Mouse (Mus musculus) liver, postnatal 0 days (tissue): ENCODE data around the gene Srms. TPM values are rescaled to one million over a fixed set of nuclear protein-coding genes. Genes with fewer than 3 reads are reported as not detected.
A peak's percentile ranks its signal among the peaks of the same experiment; 100 is the strongest.

Experiments used
- ATAC-seq: fragments of 200-750 bp; cut with Nextera tagmentation; 2 replicates; pipeline ENCODE4 v1.8.0; 2017; ENCODE audit warnings: mild to moderate bottlenecking, moderate library complexity
- DNase-seq: peaks from one replicate; pipeline ENCODE4 v3.0.0-alpha.2; 2016
- H3K27ac ChIP-seq: fragments of 300-500 bp; sonication (generic); 2 replicates; pipeline ENCODE4 v1.5.1; 2014; ENCODE audit warnings: antibody characterized with exemption, moderate library complexity, mild to moderate bottlenecking, low read depth
- H3K27me3 ChIP-seq: fragments of 300-500 bp; sonication (generic); 2 replicates; pipeline ENCODE4 v1.6.1; 2014; ENCODE audit warnings: low read length, control low read depth, mixed read lengths; ENCODE audit not compliant: insufficient read depth
- H3K36me3 ChIP-seq: fragments of 300-500 bp; sonication (generic); replicated peaks from 2 replicates; pipeline ENCODE4 v1.6.1; 2014; ENCODE audit warnings: mild to moderate bottlenecking, control low read depth, low read length, moderate library complexity, mixed read lengths; ENCODE audit not compliant: insufficient read depth
- H3K4me1 ChIP-seq: fragments of 300-500 bp; sonication (generic); 2 replicates; pipeline ENCODE4 v1.6.1; 2014; ENCODE audit warnings: antibody characterized with exemption, mild to moderate bottlenecking, control low read depth; ENCODE audit not compliant: insufficient read depth
- H3K4me2 ChIP-seq: fragments of 300-500 bp; sonication (generic); 2 replicates; pipeline ENCODE4 v1.6.1; 2014; ENCODE audit warnings: low read depth, mild to moderate bottlenecking, low read length, moderate library complexity, mixed read lengths
- H3K4me3 ChIP-seq: fragments of 300-500 bp; sonication (generic); 2 replicates; pipeline ENCODE4 v1.5.1; 2014; ENCODE audit warnings: low read depth, low read length
- H3K9ac ChIP-seq: fragments of 300-500 bp; sonication (generic); replicated peaks from 2 replicates; pipeline ENCODE4 v1.6.1; 2014; ENCODE audit warnings: mild to moderate bottlenecking, moderate library complexity
- H3K9me3 ChIP-seq: fragments of 300-500 bp; sonication (generic); 2 replicates; pipeline ENCODE4 v1.6.1; 2016; ENCODE audit warnings: mild to moderate bottlenecking, control low read depth, low read length, mixed read lengths
- CTCF ChIP-seq: sonication (generic); IDR thresholded peaks from 2 replicates; pipeline ENCODE4 v1.5.1; 2016; ENCODE audit warnings: antibody characterized with exemption, low read depth
- EP300 ChIP-seq: IDR thresholded peaks from 2 replicates; pipeline ENCODE4 v1.6.1; 2016; ENCODE audit warnings: antibody characterized with exemption, low read depth, mild to moderate bottlenecking
- WGBS: fragments of 180-500 bp; shearing (Covaris S2); extraction: QIAGEN DNeasy Blood & Tissue Kit; methylation state at CpG from one replicate; pipeline ENCODE4 v1.1.7; 2014; ENCODE audit not compliant: insufficient replicate concordance; 5-methylcytosine and 5-hydroxymethylcytosine counted together
- polyA plus RNA-seq: library from polyadenylated mRNA; unstranded; fragments of >200 nt; fragmentation: Nextera tagmentation; extraction: Ambion mirVana; gene quantifications from 2 replicates; pipeline ENCODE4 v1.2.1, GENCODE M21; 2015

Srms gene
- polyA plus RNA-seq, 1 experiment from 2014 or later = 0.35 TPM

DNA sequence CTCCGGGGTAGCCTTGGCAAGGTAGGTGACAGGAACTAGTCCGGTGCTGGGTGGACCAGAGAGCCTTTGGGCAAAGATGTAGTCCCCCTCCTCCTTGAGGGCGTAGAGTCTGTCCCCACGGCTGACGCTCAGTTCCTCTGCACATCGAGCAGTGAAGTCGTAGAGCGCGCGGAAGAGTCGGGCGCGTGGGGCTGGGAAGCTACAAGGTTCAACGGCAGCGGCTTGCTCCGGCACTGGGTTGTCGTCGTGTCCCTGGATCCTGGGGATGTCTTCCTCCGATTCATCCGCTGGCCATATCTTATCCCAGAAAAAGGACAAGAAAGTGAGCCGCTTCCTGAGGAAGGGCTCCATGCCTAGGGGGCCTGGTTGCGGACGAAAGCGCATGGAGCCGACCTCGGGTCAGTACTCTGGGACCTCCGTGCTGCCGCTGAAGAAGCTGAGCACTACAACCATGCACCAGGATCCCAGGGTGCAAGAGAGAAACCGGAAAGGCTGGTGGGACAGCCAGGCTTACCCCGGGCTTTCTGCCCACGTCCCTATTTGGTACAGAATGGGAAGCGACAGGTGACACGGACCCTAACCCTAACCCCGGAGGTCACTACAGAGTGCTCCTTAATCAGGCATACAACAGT, 480 bp downstream of the Srms start:
- H3K4me3 ChIP-seq = peak overlapping the region; percentile 50
- peak overlapping the region; percentile 84 for H3K4me2 ChIP-seq
- no peaks in the 10 kb centered on the region; the same call in none of the 2 replicates for H3K4me1 ChIP-seq
- no peaks in the 10 kb centered on the region for H3K36me3 ChIP-seq
- H3K27ac ChIP-seq = no peak overlapping the region
- peak overlapping the region; percentile 46 for H3K9ac ChIP-seq
- DNase-seq (no peak), ATAC-seq (0 out of 2 replicates have a peak, but pooled peaks have one; percentile 9)
- TF ChIP-seq EP300 = no peak
- TF ChIP-seq CTCF = no peak
- H3K9me3 ChIP-seq = no peaks in the 10 kb centered on the region
- peaks cover 31% of the 10 kb centered on the region for H3K27me3 ChIP-seq
- 3% methylated on average over 34 of the region's 34 CpGs for WGBS

GRCm38 (mm10) chr2:181206118-181206517, 6.9 kb downstream of the Srms start:
- DNase-seq = peak; percentile 47
- H3K4me3 ChIP-seq = no peak overlapping the region
- H3K4me2 ChIP-seq = peak overlapping the region; percentile 65
- H3K27me3 ChIP-seq = peaks cover 5% of the 10 kb centered on the region; the same call in 1 of the 2 replicates
- H3K4me1 ChIP-seq = peaks cover 16% of the 10 kb centered on the region
- TF ChIP-seq EP300 = no peak
- TF ChIP-seq CTCF = no peak
- WGBS = 57% methylated on average over 9 of the region's 9 CpGs
- no peaks in the 10 kb centered on the region for H3K36me3 ChIP-seq
- peak; percentile 81 for ATAC-seq
- no peaks in the 10 kb centered on the region for H3K9me3 ChIP-seq
- H3K9ac ChIP-seq = no peak overlapping the region; the same call in 1 of the 2 replicates
- no peak overlapping the region; the same call in 1 of the 2 replicates for H3K27ac ChIP-seq

GRCm38 (mm10) chr2:181205678-181206077, 7.3 kb downstream of the Srms start:
- no peak for DNase-seq
- Histone ChIP-seq H3K27me3 (peaks cover 2% of the 10 kb centered on the region; the same call in 1 of the 2 replicates), H3K4me3 (no peak overlapping the region), H3K4me2 (peak overlapping the region; percentile 65), H3K36me3 (no peaks in the 10 kb centered on the region), H3K9ac (no peak overlapping the region), H3K4me1 (peaks cover 16% of the 10 kb centered on the region), H3K9me3 (no peaks in the 10 kb centered on the region), H3K27ac (no peak overlapping the region; the same call in 1 of the 2 replicates)
- WGBS = 66% methylated on average over 5 of the region's 5 CpGs
- TF ChIP-seq CTCF (no peak), EP300 (no peak)
- peak; percentile 42 for ATAC-seq

GRCm38 (mm10) chr2:181202886-181203285, 10.1 kb downstream of the Srms start:
- Histone ChIP-seq H3K4me1 (peaks cover 16% of the 10 kb centered on the region), H3K4me3 (no peak overlapping the region), H3K4me2 (no peak overlapping the region), H3K27me3 (no peaks in the 10 kb centered on the region), H3K36me3 (no peaks in the 10 kb centered on the region), H3K9me3 (no peaks in the 10 kb centered on the region), H3K9ac (no peak overlapping the region), H3K27ac (no peak overlapping the region)
- 54% methylated on average over 6 of the region's 6 CpGs for WGBS
- peak; percentile 44; the same call in 1 of the 2 replicates for ATAC-seq
- DNase-seq = no peak
- TF ChIP-seq EP300 (no peak), CTCF (no peak)

DNA sequence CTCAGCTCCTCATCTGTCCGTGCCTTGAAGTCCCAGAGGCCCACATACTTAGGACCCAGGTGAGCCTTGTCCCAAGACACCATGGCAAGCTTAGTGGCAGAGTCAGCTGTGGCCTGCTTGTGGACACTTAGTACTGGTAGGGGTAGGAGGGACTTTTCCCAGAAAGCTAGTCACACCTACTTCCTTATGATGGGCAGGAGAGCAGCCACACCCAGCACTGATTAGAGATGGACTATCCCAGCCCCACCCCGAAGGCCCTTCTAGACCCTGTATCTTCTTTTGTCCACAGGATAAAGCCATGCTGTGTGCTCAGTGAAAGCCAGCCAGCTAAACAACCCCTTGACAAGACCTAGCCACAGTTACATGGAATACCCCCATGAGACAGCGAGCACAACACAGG, 10.6 kb downstream of the Srms start, which contains the start of gene Ptk6:
Gene Ptk6 (minus strand): TSS at position 368 of the 400 bp plus-strand sequence.
- no peaks in the 10 kb centered on the region for H3K36me3 ChIP-seq
- DNase-seq (no peak), ATAC-seq (no peak)
- WGBS = 81% methylated on average over 3 of the region's 3 CpGs
- no peaks in the 10 kb centered on the region for H3K27me3 ChIP-seq
- no peak within 1 kb of the TSS for H3K4me3 ChIP-seq
- H3K4me1 ChIP-seq = peaks cover 16% of the 10 kb centered on the region
- no peak within 1 kb of the TSS for H3K27ac ChIP-seq
- no peak within 1 kb of the TSS for H3K4me2 ChIP-seq
- TF ChIP-seq EP300 = no peak
- no peak for TF ChIP-seq CTCF
- H3K9me3 ChIP-seq = no peaks in the 10 kb centered on the region
- no peak within 1 kb of the TSS for H3K9ac ChIP-seq

GRCm38 (mm10) chr2:181201606-181202005, 11.4 kb downstream of the Srms start:
- Histone ChIP-seq H3K9me3 (no peaks in the 10 kb centered on the region), H3K36me3 (no peaks in the 10 kb centered on the region), H3K27ac (no peak overlapping the region), H3K4me3 (no peak overlapping the region), H3K4me2 (no peak overlapping the region), H3K9ac (no peak overlapping the region), H3K27me3 (no peaks in the 10 kb centered on the region), H3K4me1 (peaks cover 16% of the 10 kb centered on the region)
- no peak for TF ChIP-seq EP300
- no peak for TF ChIP-seq CTCF
- WGBS = 66% methylated on average over 3 of the region's 3 CpGs
- DNase-seq (no peak), ATAC-seq (no peak)
